Mouse (Mus musculus) stomach, embryonic 14.5 days (tissue): ENCODE measurements around the gene Ago4. TPM values are rescaled to one million over a fixed set of nuclear protein-coding genes. Genes with fewer than 3 reads are reported as not detected.

Experiments used
- ATAC-seq: fragments of 200-750 bp; cut with Nextera tagmentation; 2 replicates; pipeline ENCODE4 v1.8.0; 2017; ENCODE audit warnings: low read depth, moderate TSS enrichment; ENCODE audit not compliant: insufficient number of reproducible peaks, insufficient read depth, low FRiP score
- H3K27ac ChIP-seq: fragments of 300-500 bp; sonication (generic); 2 replicates; pipeline ENCODE4 v1.5.1; 2014; ENCODE audit warnings: mild to moderate bottlenecking, low read length, moderate library complexity, mixed read lengths
- H3K27me3 ChIP-seq: fragments of 300-500 bp; sonication (generic); 2 replicates; pipeline ENCODE4 v1.6.1; 2014; ENCODE audit warnings: low read length, control low read depth, mixed read lengths; ENCODE audit not compliant: control insufficient read depth, insufficient read depth
- H3K36me3 ChIP-seq: fragments of 300-500 bp; sonication (generic); 2 replicates; pipeline ENCODE4 v1.6.1; 2014; ENCODE audit warnings: mild to moderate bottlenecking, control low read depth, low read length, moderate library complexity, mixed read lengths; ENCODE audit not compliant: control insufficient read depth, insufficient read depth
- H3K4me1 ChIP-seq: fragments of 300-500 bp; sonication (generic); 2 replicates; pipeline ENCODE4 v1.6.1; 2014; ENCODE audit warnings: low read length, control low read depth, mixed read lengths; ENCODE audit not compliant: control insufficient read depth, insufficient read depth
- H3K4me2 ChIP-seq: fragments of 300-500 bp; sonication (generic); replicated peaks from 2 replicates; pipeline ENCODE4 v1.6.1; 2014; ENCODE audit warnings: low read depth, low read length, control low read depth
- H3K4me3 ChIP-seq: fragments of 300-500 bp; sonication (generic); 2 replicates; pipeline ENCODE4 v1.5.1; 2014; ENCODE audit warnings: low read depth, low read length, control low read depth
- H3K9ac ChIP-seq: fragments of 300-500 bp; sonication (generic); replicated peaks from 2 replicates; pipeline ENCODE4 v1.6.1; 2014; ENCODE audit warnings: low read depth, mild to moderate bottlenecking, control low read depth, low read length, moderate library complexity, mixed read lengths
- H3K9me3 ChIP-seq: fragments of 300-500 bp; sonication (generic); 2 replicates; pipeline ENCODE4 v1.6.1; 2016; ENCODE audit warnings: low read depth, low read length, control low read depth; ENCODE audit not compliant: control insufficient read depth
- WGBS: fragments of 180-500 bp; shearing (Covaris S2); extraction: QIAGEN DNeasy Blood & Tissue Kit; methylation state at CpG from one replicate; pipeline ENCODE4 v1.1.7; 2014; 5-methylcytosine and 5-hydroxymethylcytosine counted together
- microRNA-seq: library from miRNA; unstranded; fragments of <30 nt; microRNA quantifications from one replicate; pipeline ENCODE4, GENCODE M21; 2016
- polyA plus RNA-seq: library from polyadenylated mRNA; unstranded; fragments of >200 nt; fragmentation: Nextera tagmentation; extraction: Ambion mirVana; gene quantifications from 2 replicates; pipeline ENCODE4 v1.2.1, GENCODE M21; 2014

The Ago4 gene
- polyA plus RNA-seq, 1 experiment from 2014 or later = 3.3 TPM

DNA sequence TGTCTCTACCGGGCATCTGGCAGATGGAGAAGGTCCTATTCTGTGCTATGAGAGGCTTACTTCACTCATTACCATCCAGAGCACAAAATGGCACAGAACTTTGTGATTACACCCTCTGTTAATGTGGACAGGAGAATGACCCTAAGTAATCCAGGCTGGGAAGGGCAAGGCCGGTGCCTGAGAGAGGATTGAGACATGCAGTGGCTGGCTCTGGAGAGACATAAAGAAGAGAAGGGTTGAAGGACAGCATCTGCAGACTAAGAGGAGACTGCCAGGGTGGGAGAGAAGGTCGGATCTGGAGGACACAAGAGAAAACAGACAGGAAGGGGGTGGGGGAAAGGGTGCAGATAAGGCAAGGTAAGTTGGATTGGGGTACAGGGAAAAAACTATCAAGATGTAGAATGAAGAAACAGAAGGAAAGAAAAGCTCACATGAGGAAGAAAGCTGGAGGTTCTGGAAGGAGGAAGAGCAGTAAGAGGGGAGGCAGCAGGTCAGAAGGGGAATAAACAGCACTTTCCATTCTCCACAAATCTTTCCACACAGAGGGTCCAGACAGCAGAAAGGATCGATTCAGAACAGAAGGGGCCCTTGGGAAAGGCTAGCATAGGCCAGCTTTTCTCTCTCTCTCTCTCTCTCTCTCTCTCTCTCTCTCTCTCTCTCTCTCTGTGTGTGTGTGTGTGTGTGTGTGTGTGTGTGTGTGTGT lies 68.9 kb downstream of the Ago4 start:
- no peak overlapping the region for H3K4me2 ChIP-seq
- H3K9ac ChIP-seq = no peak overlapping the region
- peaks cover 34% of the 10 kb centered on the region for H3K4me1 ChIP-seq
- WGBS = 32% methylated on average over 4 of the region's 4 CpGs
- H3K27me3 ChIP-seq = no peaks in the 10 kb centered on the region
- H3K4me3 ChIP-seq = no peak overlapping the region
- no peak for ATAC-seq
- H3K9me3 ChIP-seq = no peaks in the 10 kb centered on the region
- no peaks in the 10 kb centered on the region; the same call in 1 of the 2 replicates for H3K36me3 ChIP-seq
- no peak overlapping the region for H3K27ac ChIP-seq

GRCm38 (mm10) chr4:126455441-126455840 lies 77.8 kb downstream of the Ago4 start:
- H3K27me3 ChIP-seq = no peaks in the 10 kb centered on the region
- H3K9me3 ChIP-seq = no peaks in the 10 kb centered on the region
- peaks cover 54% of the 10 kb centered on the region for H3K36me3 ChIP-seq
- no peaks in the 10 kb centered on the region for H3K4me1 ChIP-seq
- 84% methylated on average over 7 of the region's 7 CpGs for WGBS
- H3K9ac ChIP-seq = no peak overlapping the region
- no peak overlapping the region for H3K4me3 ChIP-seq
- no peak for ATAC-seq
- H3K4me2 ChIP-seq = no peak overlapping the region
- no peak overlapping the region for H3K27ac ChIP-seq

DNA sequence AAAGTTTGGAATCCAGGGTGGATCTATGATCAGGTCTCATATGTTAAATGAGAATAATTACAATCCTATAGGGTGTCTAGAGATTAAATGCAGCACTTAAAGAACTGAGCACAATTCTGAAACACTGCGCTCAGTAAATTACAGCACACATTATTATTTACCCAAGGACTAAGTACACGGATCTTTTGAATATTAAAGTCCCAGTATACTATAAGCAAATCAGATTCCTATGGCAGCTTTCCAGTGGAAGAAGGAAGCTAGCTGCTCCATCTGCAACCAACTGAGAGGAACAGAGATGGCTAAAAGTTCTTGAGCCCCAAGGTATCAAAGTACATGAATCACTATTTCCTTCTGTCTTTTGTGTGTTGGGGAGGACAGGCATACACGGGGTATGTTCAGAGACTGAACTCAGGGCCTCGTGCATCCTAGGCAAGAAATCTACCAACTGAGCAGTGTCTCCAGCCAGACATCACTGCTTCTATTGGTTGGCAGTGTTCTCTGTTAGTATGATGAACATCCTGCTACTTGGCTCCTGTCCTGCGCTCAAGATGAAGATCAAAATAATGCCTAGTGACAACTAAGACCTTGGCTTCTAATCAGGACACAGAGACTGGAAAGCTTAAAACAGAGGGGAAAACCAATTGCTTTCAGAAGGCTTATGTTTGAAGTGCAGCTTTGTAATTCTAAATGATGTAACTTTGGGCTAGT lies 78.6 kb downstream of the Ago4 start:
- H3K4me2 ChIP-seq = no peak overlapping the region
- no peaks in the 10 kb centered on the region for H3K4me1 ChIP-seq
- 84% methylated on average over 5 of the region's 5 CpGs for WGBS
- H3K9me3 ChIP-seq = no peaks in the 10 kb centered on the region
- no peak overlapping the region for H3K27ac ChIP-seq
- no peak overlapping the region for H3K4me3 ChIP-seq
- H3K9ac ChIP-seq = no peak overlapping the region
- H3K36me3 ChIP-seq = peaks cover 54% of the 10 kb centered on the region
- ATAC-seq = no peak
- no peaks in the 10 kb centered on the region for H3K27me3 ChIP-seq

DNA sequence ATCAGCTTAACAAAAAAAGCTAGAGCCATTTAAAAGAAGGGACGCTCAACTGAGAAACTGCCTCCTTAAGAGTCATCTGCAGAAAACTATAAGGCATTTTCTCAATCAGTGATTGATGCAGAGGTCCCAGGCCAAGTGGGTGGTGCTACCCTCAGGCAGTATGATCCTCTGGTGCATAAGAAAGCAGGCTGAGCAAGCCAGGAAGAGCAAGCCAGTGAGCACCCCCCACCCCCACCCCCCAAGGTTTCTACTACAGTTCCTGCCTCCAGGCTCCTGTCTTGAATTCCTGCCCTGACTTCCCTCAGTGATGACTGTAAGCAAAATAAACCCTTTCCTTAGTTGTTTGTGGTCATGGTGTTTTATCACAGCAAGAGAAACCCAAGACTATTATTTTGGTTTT lies 83.0 kb downstream of the Ago4 start:
- H3K27me3 ChIP-seq = no peaks in the 10 kb centered on the region
- no peak overlapping the region for H3K9ac ChIP-seq
- 89% methylated on average over 1 of the region's 1 CpGs for WGBS
- H3K36me3 ChIP-seq = peaks cover 49% of the 10 kb centered on the region
- no peaks in the 10 kb centered on the region for H3K4me1 ChIP-seq
- no peak overlapping the region for H3K4me2 ChIP-seq
- ATAC-seq = no peak
- no peak overlapping the region for H3K4me3 ChIP-seq
- H3K9me3 ChIP-seq = no peaks in the 10 kb centered on the region
- no peak overlapping the region for H3K27ac ChIP-seq

GRCm38 (mm10) chr4:126447126-126447525 lies 86.1 kb downstream of the Ago4 start:
- ATAC-seq = no peak
- Histone ChIP-seq H3K27ac (no peak overlapping the region), H3K9ac (no peak overlapping the region), H3K4me2 (no peak overlapping the region), H3K4me1 (no peaks in the 10 kb centered on the region), H3K9me3 (no peaks in the 10 kb centered on the region), H3K36me3 (peaks cover 38% of the 10 kb centered on the region), H3K27me3 (no peaks in the 10 kb centered on the region), H3K4me3 (no peak overlapping the region)
- 84% methylated on average over 7 of the region's 7 CpGs for WGBS

DNA sequence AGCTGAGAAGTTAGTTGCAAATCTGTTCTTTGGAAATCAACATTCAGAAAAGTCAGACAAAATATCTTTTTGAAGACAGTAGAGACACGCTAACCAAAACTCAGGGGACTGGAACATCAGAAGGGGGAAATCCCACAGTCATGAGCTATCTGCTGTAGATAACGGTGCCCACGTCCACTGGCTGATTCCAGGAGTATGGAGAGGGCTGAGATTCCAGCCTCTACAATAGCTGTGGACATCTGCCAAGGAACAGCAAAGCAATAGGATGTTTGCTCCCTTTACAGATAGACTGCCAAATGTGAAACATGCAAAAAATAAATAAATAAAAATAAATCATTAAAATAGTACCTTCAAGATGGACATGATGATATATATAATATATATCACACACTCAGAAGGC lies 88.7 kb downstream of the Ago4 start:
- ATAC-seq = no peak
- Histone ChIP-seq H3K27me3 (no peaks in the 10 kb centered on the region), H3K27ac (no peak overlapping the region), H3K4me1 (no peaks in the 10 kb centered on the region), H3K36me3 (peaks cover 51% of the 10 kb centered on the region), H3K9ac (no peak overlapping the region), H3K4me3 (no peak overlapping the region), H3K9me3 (no peaks in the 10 kb centered on the region), H3K4me2 (no peak overlapping the region)
- WGBS = 91% methylated on average over 3 of the region's 3 CpGs

Small RNA genes within 50 kb of the gene (microRNA-seq; reads per million reads assigned to microRNA genes)
- gene Mir7119 = not detected

Other genes with a start within 250 kb of the Ago4 start
- gene Col8a2, start 246.7 kb downstream of the Ago4 start, polyA plus RNA-seq = 10.2 and 10.8 TPM in 2 replicates
- 48.5 and 50.4 TPM in 2 replicates for gene Adprhl2, start 211.8 kb downstream of the Ago4 start, polyA plus RNA-seq
- gene Tekt2, start 207.8 kb downstream of the Ago4 start, polyA plus RNA-seq = 9.4 and 11.9 TPM in 2 replicates
- 17.4 and 18.7 TPM in 2 replicates for gene Ago3, start 103.9 kb downstream of the Ago4 start, polyA plus RNA-seq
- 13.3 and 13.8 TPM in 2 replicates for gene Ago1, start 64.9 kb downstream of the Ago4 start, polyA plus RNA-seq
- 41.2 and 49.4 TPM in 2 replicates for gene Clspn, start 23.5 kb upstream of the Ago4 start, polyA plus RNA-seq
- 3.5 and 4.3 TPM in 2 replicates for gene 5730409E04Rik, start 76.3 kb upstream of the Ago4 start, polyA plus RNA-seq
- gene Psmb2, start 144.2 kb upstream of the Ago4 start, polyA plus RNA-seq = 461 and 487 TPM in 2 replicates
- gene Tfap2e, start 202.8 kb upstream of the Ago4 start, polyA plus RNA-seq = not detected in 2 replicates
- 21.9 and 23.9 TPM in 2 replicates for gene Ncdn, start 220.0 kb upstream of the Ago4 start, polyA plus RNA-seq
- 22.4 and 30.1 TPM in 2 replicates for gene AU040320, start 220.1 kb upstream of the Ago4 start, polyA plus RNA-seq